Mouse (Mus musculus): ENCODE measurements around the gene Slc31a2.

DNA sequence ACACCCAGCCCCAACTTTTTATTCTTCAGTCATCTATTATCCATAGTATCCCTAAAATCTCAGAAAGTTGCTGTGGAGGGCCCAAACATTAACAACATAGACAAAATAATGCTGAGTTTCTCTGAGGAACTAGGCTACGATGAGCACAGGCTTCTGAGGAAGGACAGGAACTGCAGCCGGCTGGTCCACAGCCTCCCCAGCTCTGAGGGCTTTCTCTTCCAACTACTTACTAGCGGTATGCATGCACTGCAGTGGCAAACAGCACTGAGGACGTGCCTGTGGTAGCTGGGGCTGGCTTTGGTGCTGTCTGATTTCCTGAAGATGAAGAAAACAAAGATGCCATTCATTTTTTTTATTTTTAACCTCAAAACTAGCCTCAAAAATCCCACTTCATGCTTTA lies 83.5 kb downstream of the Slc31a2 start:
- TF ChIP-seq POLR2A (IDR thresholded peaks at IDR 0.05; ENCODE audit: low read depth, low read length) (no peak), CTCF (IDR thresholded peaks at IDR 0.05; ENCODE audit: extremely low read depth, insufficient read length, insufficient replicate concordance, low read depth, low read length) (no peak)
